Mouse (Mus musculus): Measurements from ENCODE around the gene Olfr905. TPM values are rescaled to one million over a fixed set of nuclear protein-coding genes. Genes with fewer than 3 reads are reported as not detected.

Olfr905 gene
- polyA plus RNA-seq (2014; fragmentation: Nextera tagmentation; extraction: Ambion mirVana) = not detected in 2 replicates

GRCm38 (mm10) chr9:38470807-38471206 is at the start of gene Olfr905:
TSS of gene Olfr905 (plus strand) at chr9:38471107.
- ATAC-seq (ENCODE audit: insufficient number of reproducible peaks, insufficient read depth, low FRiP score, low read depth) = no peak
- Histone ChIP-seq H3K27me3 (ENCODE audit: control insufficient read depth, insufficient read depth, low read length) (no peaks in the 10 kb centered on the region), H3K4me3 (ENCODE audit: low read depth, low read length) (no peak within 1 kb of the TSS), H3K9me3 (ENCODE audit: control insufficient read depth, low read depth, low read length) (no peaks in the 10 kb centered on the region), H3K4me2 (replicated peaks; ENCODE audit: low read depth, low read length) (no peak within 1 kb of the TSS), H3K27ac (ENCODE audit: low read length) (no peak within 1 kb of the TSS), H3K4me1 (ENCODE audit: control insufficient read depth, insufficient read depth, low read length) (no peaks in the 10 kb centered on the region), H3K36me3 (ENCODE audit: control insufficient read depth, insufficient read depth, low read length) (no peaks in the 10 kb centered on the region), H3K9ac (replicated peaks; ENCODE audit: low read depth, low read length) (no peak within 1 kb of the TSS)

- Histone ChIP-seq H3K9me3 (ENCODE audit: control insufficient read depth, low read depth, low read length) (no peaks in the 10 kb centered on the region), H3K9ac (replicated peaks; ENCODE audit: low read depth, low read length) (no peak overlapping the region), H3K27me3 (ENCODE audit: control insufficient read depth, insufficient read depth, low read length) (no peaks in the 10 kb centered on the region), H3K4me3 (ENCODE audit: low read depth, low read length) (no peak overlapping the region), H3K4me2 (replicated peaks; ENCODE audit: low read depth, low read length) (no peak overlapping the region), H3K4me1 (ENCODE audit: control insufficient read depth, insufficient read depth, low read length) (no peaks in the 10 kb centered on the region), H3K27ac (ENCODE audit: low read length) (no peak overlapping the region), H3K36me3 (ENCODE audit: control insufficient read depth, insufficient read depth, low read length) (no peaks in the 10 kb centered on the region)
- ATAC-seq (ENCODE audit: insufficient number of reproducible peaks, insufficient read depth, low FRiP score, low read depth) = no peak
Observed at GRCm38 (mm10) chr9:38423801-38424200, 47.1 kb upstream of the Olfr905 start.

- WGBS = 52% methylated on average over 1 of the region's 1 CpGs
- Histone ChIP-seq H3K4me2 (replicated peaks; ENCODE audit: low read depth, low read length) (no peak overlapping the region), H3K4me1 (ENCODE audit: control insufficient read depth, insufficient read depth, low read length) (no peaks in the 10 kb centered on the region), H3K4me3 (ENCODE audit: low read depth, low read length) (no peak overlapping the region), H3K9ac (replicated peaks; ENCODE audit: low read depth, low read length) (no peak overlapping the region), H3K9me3 (ENCODE audit: control insufficient read depth, low read depth, low read length) (no peaks in the 10 kb centered on the region), H3K27me3 (ENCODE audit: control insufficient read depth, insufficient read depth, low read length) (no peaks in the 10 kb centered on the region), H3K36me3 (ENCODE audit: control insufficient read depth, insufficient read depth, low read length) (no peaks in the 10 kb centered on the region), H3K27ac (ENCODE audit: low read length) (no peak overlapping the region)
- no peak for ATAC-seq (ENCODE audit: insufficient number of reproducible peaks, insufficient read depth, low FRiP score, low read depth)
Observed at GRCm38 (mm10) chr9:38427026-38427425, 43.9 kb upstream of the Olfr905 start.

- H3K9me3 ChIP-seq (ENCODE audit: control insufficient read depth, low read depth, low read length) = no peaks in the 10 kb centered on the region
- H3K9ac ChIP-seq (replicated peaks; ENCODE audit: low read depth, low read length) = no peak within 1 kb of the TSS
- no peaks in the 10 kb centered on the region for H3K36me3 ChIP-seq (ENCODE audit: control insufficient read depth, insufficient read depth, low read length)
- no peaks in the 10 kb centered on the region for H3K27me3 ChIP-seq (ENCODE audit: control insufficient read depth, insufficient read depth, low read length)
- H3K27ac ChIP-seq (ENCODE audit: low read length) = no peak within 1 kb of the TSS
- WGBS = 89% methylated on average over 1 of the region's 1 CpGs
- no peak for ATAC-seq (ENCODE audit: insufficient number of reproducible peaks, insufficient read depth, low FRiP score, low read depth)
- H3K4me2 ChIP-seq (replicated peaks; ENCODE audit: low read depth, low read length) = no peak within 1 kb of the TSS
- H3K4me3 ChIP-seq (ENCODE audit: low read depth, low read length) = no peak within 1 kb of the TSS
- no peaks in the 10 kb centered on the region for H3K4me1 ChIP-seq (ENCODE audit: control insufficient read depth, insufficient read depth, low read length)
Observed at GRCm38 (mm10) chr9:38429155-38429554, 41.8 kb upstream of the Olfr905 start, which contains the start of gene Olfr901. TSS of gene Olfr901 (plus strand) at chr9:38429455.

GRCm38 (mm10) chr9:38447352-38447751 is 23.6 kb upstream of the Olfr905 start, which contains the start of gene Olfr902:
TSS of gene Olfr902 (plus strand) at chr9:38447652.
- ATAC-seq (ENCODE audit: insufficient number of reproducible peaks, insufficient read depth, low FRiP score, low read depth) = no peak
- no peak within 1 kb of the TSS for H3K4me2 ChIP-seq (replicated peaks; ENCODE audit: low read depth, low read length)
- WGBS = 87% methylated on average over 5 of the region's 5 CpGs
- no peak within 1 kb of the TSS for H3K9ac ChIP-seq (replicated peaks; ENCODE audit: low read depth, low read length)
- no peaks in the 10 kb centered on the region for H3K4me1 ChIP-seq (ENCODE audit: control insufficient read depth, insufficient read depth, low read length)
- H3K9me3 ChIP-seq (ENCODE audit: control insufficient read depth, low read depth, low read length) = no peaks in the 10 kb centered on the region
- no peaks in the 10 kb centered on the region for H3K27me3 ChIP-seq (ENCODE audit: control insufficient read depth, insufficient read depth, low read length)
- H3K27ac ChIP-seq (ENCODE audit: low read length) = no peak within 1 kb of the TSS
- no peaks in the 10 kb centered on the region for H3K36me3 ChIP-seq (ENCODE audit: control insufficient read depth, insufficient read depth, low read length)
- no peak within 1 kb of the TSS for H3K4me3 ChIP-seq (ENCODE audit: low read depth, low read length)

- no peak for ATAC-seq (ENCODE audit: insufficient number of reproducible peaks, insufficient read depth, low FRiP score, low read depth)
- Histone ChIP-seq H3K36me3 (ENCODE audit: control insufficient read depth, insufficient read depth, low read length) (no peaks in the 10 kb centered on the region), H3K9me3 (ENCODE audit: control insufficient read depth, low read depth, low read length) (no peaks in the 10 kb centered on the region), H3K4me2 (replicated peaks; ENCODE audit: low read depth, low read length) (no peak within 1 kb of the TSS), H3K4me3 (ENCODE audit: low read depth, low read length) (no peak within 1 kb of the TSS), H3K9ac (replicated peaks; ENCODE audit: low read depth, low read length) (no peak within 1 kb of the TSS), H3K27ac (ENCODE audit: low read length) (no peak within 1 kb of the TSS), H3K4me1 (ENCODE audit: control insufficient read depth, insufficient read depth, low read length) (no peaks in the 10 kb centered on the region), H3K27me3 (ENCODE audit: control insufficient read depth, insufficient read depth, low read length) (no peaks in the 10 kb centered on the region)
Observed at GRCm38 (mm10) chr9:38462844-38463243, 8.1 kb upstream of the Olfr905 start, which contains the start of gene Olfr904. TSS of gene Olfr904 (plus strand) at chr9:38463144.

GRCm38 (mm10) chr9:38486785-38487184 is 15.9 kb downstream of the Olfr905 start, which contains the start of gene Olfr906:
TSS of gene Olfr906 (plus strand) at chr9:38487085.
- ATAC-seq (ENCODE audit: insufficient number of reproducible peaks, insufficient read depth, low FRiP score, low read depth) = no peak
- Histone ChIP-seq H3K4me3 (ENCODE audit: low read depth, low read length) (no peak within 1 kb of the TSS), H3K27ac (ENCODE audit: low read length) (no peak within 1 kb of the TSS), H3K9ac (replicated peaks; ENCODE audit: low read depth, low read length) (no peak within 1 kb of the TSS), H3K9me3 (ENCODE audit: control insufficient read depth, low read depth, low read length) (no peaks in the 10 kb centered on the region), H3K4me1 (ENCODE audit: control insufficient read depth, insufficient read depth, low read length) (no peaks in the 10 kb centered on the region), H3K4me2 (replicated peaks; ENCODE audit: low read depth, low read length) (no peak within 1 kb of the TSS), H3K27me3 (ENCODE audit: control insufficient read depth, insufficient read depth, low read length) (no peaks in the 10 kb centered on the region), H3K36me3 (ENCODE audit: control insufficient read depth, insufficient read depth, low read length) (no peaks in the 10 kb centered on the region)
- WGBS = 77% methylated on average over 3 of the region's 3 CpGs

- no peak within 1 kb of the TSS for H3K27ac ChIP-seq (ENCODE audit: low read length)
- no peak within 1 kb of the TSS for H3K4me2 ChIP-seq (replicated peaks; ENCODE audit: low read depth, low read length)
- no peaks in the 10 kb centered on the region for H3K9me3 ChIP-seq (ENCODE audit: control insufficient read depth, low read depth, low read length)
- H3K27me3 ChIP-seq (ENCODE audit: control insufficient read depth, insufficient read depth, low read length) = no peaks in the 10 kb centered on the region
- H3K36me3 ChIP-seq (ENCODE audit: control insufficient read depth, insufficient read depth, low read length) = no peaks in the 10 kb centered on the region
- H3K9ac ChIP-seq (replicated peaks; ENCODE audit: low read depth, low read length) = no peak within 1 kb of the TSS
- no peaks in the 10 kb centered on the region for H3K4me1 ChIP-seq (ENCODE audit: control insufficient read depth, insufficient read depth, low read length)
- WGBS = 81% methylated on average over 2 of the region's 2 CpGs
- no peak for ATAC-seq (ENCODE audit: insufficient number of reproducible peaks, insufficient read depth, low FRiP score, low read depth)
- no peak within 1 kb of the TSS for H3K4me3 ChIP-seq (ENCODE audit: low read depth, low read length)
Observed at GRCm38 (mm10) chr9:38495501-38495900, 24.6 kb downstream of the Olfr905 start, which contains the start of gene Olfr907. TSS of gene Olfr907 (plus strand) at chr9:38495801.

GRCm38 (mm10) chr9:38512353-38512752 is 41.4 kb downstream of the Olfr905 start:
- ATAC-seq (ENCODE audit: insufficient number of reproducible peaks, insufficient read depth, low FRiP score, low read depth) = no peak
- H3K27me3 ChIP-seq (ENCODE audit: control insufficient read depth, insufficient read depth, low read length) = no peaks in the 10 kb centered on the region
- no peak overlapping the region for H3K4me3 ChIP-seq (ENCODE audit: low read depth, low read length)
- H3K4me2 ChIP-seq (replicated peaks; ENCODE audit: low read depth, low read length) = no peak overlapping the region
- H3K4me1 ChIP-seq (ENCODE audit: control insufficient read depth, insufficient read depth, low read length) = no peaks in the 10 kb centered on the region
- H3K27ac ChIP-seq (ENCODE audit: low read length) = no peak overlapping the region
- no peak overlapping the region for H3K9ac ChIP-seq (replicated peaks; ENCODE audit: low read depth, low read length)
- no peaks in the 10 kb centered on the region for H3K9me3 ChIP-seq (ENCODE audit: control insufficient read depth, low read depth, low read length)
- 70% methylated on average over 2 of the region's 2 CpGs for WGBS
- H3K36me3 ChIP-seq (ENCODE audit: control insufficient read depth, insufficient read depth, low read length) = no peaks in the 10 kb centered on the region
